Mouse (Mus musculus) E14TG2a.4 (cell line): ENCODE results near the gene Padi2.

ENCODE experiments used
- H3K27me3 ChIP-seq: 2 replicates; pipeline ENCODE4 v1.6.1; 2014; ENCODE audit warnings: low read length, control low read depth; ENCODE audit not compliant: insufficient read depth
- H3K36me3 ChIP-seq: 2 replicates; pipeline ENCODE4 v1.6.1; 2014; ENCODE audit warnings: low read length, control low read depth; ENCODE audit not compliant: insufficient read depth
- H3K4me1 ChIP-seq: replicated peaks from 2 replicates; pipeline ENCODE4 v1.6.1; 2014; ENCODE audit warnings: low read depth, low read length, control low read depth
- H3K4me3 ChIP-seq: replicated peaks from 2 replicates; pipeline ENCODE4 v1.5.1; 2014; ENCODE audit warnings: mild to moderate bottlenecking, low read length
- H3K9me3 ChIP-seq: 2 replicates; pipeline ENCODE4 v1.6.1; 2014; ENCODE audit warnings: low read length, control low read depth
- CTCF ChIP-seq: conservative IDR thresholded peaks from 2 replicates; pipeline ENCODE4 v1.5.1; 2014; ENCODE audit warnings: low read length
- NANOG ChIP-seq: IDR thresholded peaks from 2 replicates; pipeline ENCODE4 v1.6.1; 2014; ENCODE audit warnings: borderline replicate concordance, low read length, mixed read lengths
- POU5F1 ChIP-seq: IDR thresholded peaks from 2 replicates; pipeline ENCODE4 v1.6.1; 2014; ENCODE audit warnings: low read length, borderline replicate concordance

The Padi2 gene

GRCm38 (mm10) chr4:140946048-140946447 lies 39.9 kb downstream of the Padi2 start:
- Histone ChIP-seq H3K4me1 (peaks cover 45% of the 10 kb centered on the region), H3K4me3 (no peak overlapping the region), H3K27me3 (peaks cover 3% of the 10 kb centered on the region; the same call in 1 of the 2 replicates), H3K36me3 (no peaks in the 10 kb centered on the region), H3K9me3 (no peaks in the 10 kb centered on the region)
- no peak for TF ChIP-seq NANOG
- TF ChIP-seq CTCF, result no peak
- no peak for TF ChIP-seq POU5F1

GRCm38 (mm10) chr4:140946580-140947205 lies 40.5 kb downstream of the Padi2 start:
- no peaks in the 10 kb centered on the region for H3K9me3 ChIP-seq
- H3K27me3 ChIP-seq, result peaks cover 3% of the 10 kb centered on the region; the same call in 1 of the 2 replicates
- H3K36me3 ChIP-seq, result no peaks in the 10 kb centered on the region
- TF ChIP-seq CTCF, result no peak
- TF ChIP-seq NANOG, result no peak
- TF ChIP-seq POU5F1, result no peak
- H3K4me1 ChIP-seq, result peaks cover 46% of the 10 kb centered on the region
- H3K4me3 ChIP-seq, result no peak overlapping the region

- peaks cover 57% of the 10 kb centered on the region for H3K4me1 ChIP-seq
Observed at GRCm38 (mm10) chr4:140947487-140948440, 41.6 kb downstream of the Padi2 start.

GRCm38 (mm10) chr4:140948481-140948880 lies 42.3 kb downstream of the Padi2 start:
- peaks cover 3% of the 10 kb centered on the region; the same call in 1 of the 2 replicates for H3K27me3 ChIP-seq
- H3K4me3 ChIP-seq, result no peak overlapping the region
- peaks cover 58% of the 10 kb centered on the region for H3K4me1 ChIP-seq
- H3K36me3 ChIP-seq, result no peaks in the 10 kb centered on the region
- TF ChIP-seq NANOG, result no peak
- no peak for TF ChIP-seq CTCF
- no peak for TF ChIP-seq POU5F1
- H3K9me3 ChIP-seq, result no peaks in the 10 kb centered on the region

More at GRCm38 (mm10) chr4:140947487-140948440, 41.6 kb downstream of the Padi2 start:
- Histone ChIP-seq H3K4me3 (no peak overlapping the region), H3K36me3 (no peaks in the 10 kb centered on the region), H3K9me3 (no peaks in the 10 kb centered on the region), H3K27me3 (peaks cover 3% of the 10 kb centered on the region; the same call in 1 of the 2 replicates)
- no peak for TF ChIP-seq POU5F1
- TF ChIP-seq CTCF, result no peak
- TF ChIP-seq NANOG, result no peak

- peaks cover 3% of the 10 kb centered on the region; the same call in 1 of the 2 replicates for H3K27me3 ChIP-seq
- no peaks in the 10 kb centered on the region for H3K9me3 ChIP-seq
- H3K4me1 ChIP-seq, result peaks cover 57% of the 10 kb centered on the region
- TF ChIP-seq CTCF (no peak), POU5F1 (no peak), NANOG (no peak)
- no peak overlapping the region for H3K4me3 ChIP-seq
- no peaks in the 10 kb centered on the region for H3K36me3 ChIP-seq
Observed at GRCm38 (mm10) chr4:140949052-140949451, 42.9 kb downstream of the Padi2 start.

DNA sequence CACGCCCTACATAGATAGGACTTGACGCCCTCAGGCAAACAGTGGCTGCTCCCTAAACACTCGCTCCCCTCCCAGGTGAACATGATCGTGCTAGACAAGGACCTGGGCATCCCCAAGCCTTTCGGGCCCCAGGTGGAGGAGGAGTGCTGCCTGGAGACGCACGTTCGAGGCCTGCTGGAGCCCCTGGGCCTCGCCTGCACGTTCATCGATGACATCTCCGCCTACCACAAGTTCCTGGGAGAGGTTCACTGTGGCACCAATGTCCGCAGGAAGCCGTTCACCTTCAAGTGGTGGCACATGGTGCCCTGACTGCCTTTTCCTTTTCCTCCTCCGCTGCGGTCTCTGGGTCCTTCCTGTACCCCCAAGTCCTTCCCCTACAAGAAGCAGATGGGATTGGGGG lies 43.5 kb downstream of the Padi2 start:
- Histone ChIP-seq H3K4me3 (no peak overlapping the region), H3K9me3 (no peaks in the 10 kb centered on the region), H3K4me1 (peaks cover 52% of the 10 kb centered on the region), H3K27me3 (peaks cover 3% of the 10 kb centered on the region; the same call in 1 of the 2 replicates), H3K36me3 (no peaks in the 10 kb centered on the region)
- TF ChIP-seq CTCF (no peak), POU5F1 (no peak), NANOG (no peak)

DNA sequence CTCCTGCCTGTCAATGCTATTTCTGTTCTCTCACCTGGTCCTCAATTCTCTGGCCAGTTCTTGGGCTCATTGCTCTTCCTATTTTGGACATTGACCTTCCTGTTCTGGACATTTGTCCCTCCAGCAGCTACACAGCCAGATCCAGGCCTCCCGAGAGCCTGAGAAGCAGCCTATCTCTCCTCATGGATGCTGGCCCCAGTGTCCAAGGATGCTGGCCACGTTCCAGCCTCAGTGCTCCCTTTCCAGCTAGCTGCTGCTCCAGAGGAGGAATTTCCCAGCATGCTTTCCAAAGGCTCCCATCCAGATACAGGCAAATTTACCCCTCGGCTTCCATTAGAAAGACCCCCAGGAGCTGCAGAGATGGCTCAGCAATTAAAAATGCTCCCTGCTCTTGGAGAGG lies 44.4 kb downstream of the Padi2 start:
- Histone ChIP-seq H3K36me3 (no peaks in the 10 kb centered on the region), H3K9me3 (no peaks in the 10 kb centered on the region), H3K4me3 (no peak overlapping the region), H3K4me1 (peaks cover 45% of the 10 kb centered on the region), H3K27me3 (peaks cover 3% of the 10 kb centered on the region; the same call in 1 of the 2 replicates)
- TF ChIP-seq POU5F1, result no peak
- no peak for TF ChIP-seq CTCF

DNA sequence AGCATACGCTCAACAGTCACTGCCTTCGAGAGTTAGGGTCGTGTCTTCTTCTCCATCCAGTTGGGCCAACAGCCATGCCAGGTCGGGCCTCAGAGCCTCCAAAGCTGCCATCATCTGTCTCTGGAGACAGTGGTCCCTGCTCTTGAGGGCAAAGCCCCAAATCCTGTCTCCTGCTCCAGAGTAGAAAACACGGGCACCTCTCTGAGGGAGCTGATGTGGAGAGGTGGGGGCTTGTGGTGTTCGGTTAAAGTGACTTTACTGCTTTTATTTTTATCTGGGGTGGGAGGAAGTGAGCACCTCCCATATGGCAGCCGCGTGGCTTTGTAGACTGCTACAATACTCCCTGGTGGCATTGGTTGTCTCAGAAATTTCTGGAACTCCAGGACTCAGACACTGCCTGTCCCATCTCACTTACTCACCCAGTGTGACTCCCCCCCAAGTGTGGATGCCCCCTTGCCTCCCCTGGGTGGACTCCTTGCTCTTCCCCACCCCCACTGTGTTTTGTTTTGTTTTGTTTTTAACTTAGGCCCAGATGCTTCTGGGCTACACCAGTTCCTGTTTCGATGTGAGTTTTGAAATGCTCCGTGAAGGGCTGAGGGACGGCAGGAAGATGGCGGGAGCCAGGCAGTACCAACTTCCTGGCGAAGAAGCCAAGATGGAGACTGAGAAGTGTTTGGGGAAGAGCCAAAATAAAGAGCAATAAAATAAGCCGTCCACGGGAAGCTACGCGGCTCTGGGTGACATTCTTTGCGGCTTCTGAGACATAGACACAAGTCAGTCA lies 45.9 kb downstream of the Padi2 start:
- H3K4me3 ChIP-seq, result no peak overlapping the region
- no peaks in the 10 kb centered on the region for H3K36me3 ChIP-seq
- TF ChIP-seq CTCF, result no peak
- TF ChIP-seq NANOG, result no peak
- TF ChIP-seq POU5F1, result no peak
- H3K9me3 ChIP-seq, result no peaks in the 10 kb centered on the region
- peaks cover 3% of the 10 kb centered on the region; the same call in 1 of the 2 replicates for H3K27me3 ChIP-seq
- peaks cover 46% of the 10 kb centered on the region for H3K4me1 ChIP-seq
